Mouse (Mus musculus): Measurements from ENCODE around the gene Mkln1. TPM values are rescaled to one million over a fixed set of nuclear protein-coding genes. Genes with fewer than 3 reads are reported as not detected.

The Mkln1 gene
- polyA plus RNA-seq, 1 experiment from 2014 or later: 165 TPM

DNA sequence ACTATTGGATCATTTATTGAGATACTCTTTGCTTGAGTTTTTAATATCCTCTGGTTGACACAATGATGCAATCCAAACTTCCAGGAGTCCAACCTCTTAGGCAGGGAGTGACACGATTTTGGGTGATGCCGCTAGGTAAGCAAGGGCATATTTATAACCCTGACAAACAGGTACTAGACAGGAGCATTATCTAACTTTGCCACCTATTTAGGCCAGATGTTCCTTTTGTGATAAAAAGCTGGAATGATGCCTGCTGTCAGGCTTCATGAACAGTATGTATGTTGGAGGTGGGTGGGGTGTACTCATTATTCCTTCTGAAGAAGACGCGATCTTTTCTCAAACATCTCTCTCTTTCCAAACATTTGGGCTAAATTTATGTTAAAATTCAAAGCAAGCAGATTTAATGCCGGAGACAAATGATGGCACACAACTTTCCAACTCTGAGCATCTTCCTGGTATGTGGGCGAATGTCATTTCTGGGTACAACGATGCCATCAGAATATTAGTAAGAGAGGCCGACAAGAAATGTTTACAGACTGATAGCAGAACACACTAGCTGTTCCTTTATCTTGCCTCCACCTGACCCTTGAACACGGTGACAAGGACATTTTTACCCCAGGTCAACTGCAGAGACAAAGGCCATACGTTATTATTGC is 632 bp upstream of the Mkln1 start:
- CTCF ChIA-PET: interaction anchor here (0.8 to 1.1 kb wide), 2 partner anchors 201 to 273 kb away, joined by 3 read pairs; no protein-coding TSS in a partner anchor
- H3K27me3 ChIP-seq: no peaks in the 10 kb centered on the region
- POLR2A ChIA-PET: interaction anchor here (0.6 to 1.0 kb wide), 2 partner anchors 182 to 234 kb away, joined by 3 to 4 read pairs; no protein-coding TSS in a partner anchor
- ATAC-seq (no peak), DNase-seq (ENCODE audit: low read depth, low spot score) (no peak)
- in situ Hi-C loops (cut with MboI; ENCODE audit: low pct_unique_long_range_greater_than_20kb): no loop called here
- TF ChIP-seq CTCF (IDR thresholded peaks at IDR 0.05): no peak

- no peak for ATAC-seq
- POLR2A ChIA-PET: interaction anchor here (0.9 to 1.1 kb wide), 2 partner anchors 45 to 211 kb away, joined by 3 read pairs; no protein-coding TSS in a partner anchor
- no peak for TF ChIP-seq CTCF (IDR thresholded peaks at IDR 0.05)
These were observed 643 bp downstream of the Mkln1 start for GRCm38 (mm10) chr6:31399206-31399549.

GRCm38 (mm10) chr6:31399566-31399965 is 1.0 kb downstream of the Mkln1 start:
- CTCF ChIA-PET: interaction anchor here (1.3 to 1.8 kb wide), 2 partner anchors 9 to 10 kb away, joined by 3 to 7 read pairs; no protein-coding TSS in a partner anchor
- no peaks in the 10 kb centered on the region for H3K27me3 ChIP-seq
- POLR2A ChIA-PET: interaction anchor here (0.9 to 1.1 kb wide), 2 partner anchors 44 to 211 kb away, joined by 3 read pairs; no protein-coding TSS in a partner anchor
- no peak for TF ChIP-seq CTCF (IDR thresholded peaks at IDR 0.05)
- DNase-seq (ENCODE audit: low read depth, low spot score): no peak
- no peak for ATAC-seq
- in situ Hi-C loops (cut with MboI; ENCODE audit: low pct_unique_long_range_greater_than_20kb): no loop called here

More at GRCm38 (mm10) chr6:31399206-31399549, 643 bp downstream of the Mkln1 start:
- no peak for DNase-seq (ENCODE audit: low read depth, low spot score)
- no peaks in the 10 kb centered on the region for H3K27me3 ChIP-seq
- CTCF ChIA-PET: interaction anchor here (0.8 to 1.8 kb wide), 4 partner anchors 9 to 274 kb away, joined by 3 to 7 read pairs (median 3); no protein-coding TSS in a partner anchor
- in situ Hi-C loops (cut with MboI; ENCODE audit: low pct_unique_long_range_greater_than_20kb): no loop called here

DNA sequence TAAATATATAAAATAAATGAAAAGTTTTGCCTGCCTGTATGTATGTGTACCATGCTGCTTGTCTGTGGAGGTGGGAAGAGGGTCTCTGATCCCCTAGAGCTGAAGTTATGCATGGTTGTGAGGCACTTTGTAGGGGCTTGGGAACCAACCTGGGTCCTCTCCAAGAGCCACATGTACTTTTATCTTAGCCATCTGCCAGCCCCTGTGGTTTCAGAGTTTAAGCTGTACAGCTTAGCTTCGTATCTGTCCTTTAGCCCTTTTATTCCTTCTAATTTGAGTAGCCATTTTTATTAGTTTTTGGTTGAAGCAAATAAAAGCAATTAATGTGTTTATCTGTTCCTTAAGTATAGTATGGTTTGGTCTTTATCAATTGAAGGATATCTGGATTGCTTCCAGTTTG is 12.5 kb downstream of the Mkln1 start:
- in situ Hi-C loops (cut with MboI; ENCODE audit: low pct_unique_long_range_greater_than_20kb): no loop called here
- CTCF ChIA-PET: no interaction called here
- ATAC-seq (no peak), DNase-seq (ENCODE audit: low read depth, low spot score) (no peak)
- H3K27me3 ChIP-seq: no peaks in the 10 kb centered on the region
- no peak for TF ChIP-seq CTCF (IDR thresholded peaks at IDR 0.05)
- POLR2A ChIA-PET: no interaction called here

GRCm38 (mm10) chr6:31412487-31412886 is 14.0 kb downstream of the Mkln1 start:
- in situ Hi-C loops (cut with MboI; ENCODE audit: low pct_unique_long_range_greater_than_20kb): no loop called here
- ATAC-seq (no peak), DNase-seq (ENCODE audit: low read depth, low spot score) (no peak)
- POLR2A ChIA-PET: no interaction called here
- no peaks in the 10 kb centered on the region for H3K27me3 ChIP-seq
- peak; percentile 42 for TF ChIP-seq CTCF (IDR thresholded peaks at IDR 0.05)
- CTCF ChIA-PET: no interaction called here

GRCm38 (mm10) chr6:31413556-31413955 is 15.0 kb downstream of the Mkln1 start:
- ChIA-PET POLR2A (no interaction called here), CTCF (interaction anchor here (0.7 to 1.7 kb wide), 3 partner anchors 10 to 41 kb away, joined by 3 to 5 read pairs (median 3); no protein-coding TSS in a partner anchor)
- TF ChIP-seq CTCF (IDR thresholded peaks at IDR 0.05): no peak
- ATAC-seq (no peak), DNase-seq (ENCODE audit: low read depth, low spot score) (no peak)
- H3K27me3 ChIP-seq: no peaks in the 10 kb centered on the region
- in situ Hi-C loops (cut with MboI; ENCODE audit: low pct_unique_long_range_greater_than_20kb): no loop called here

GRCm38 (mm10) chr6:31414303-31414702 is 15.8 kb downstream of the Mkln1 start:
- no peak for TF ChIP-seq CTCF (IDR thresholded peaks at IDR 0.05)
- in situ Hi-C loops (cut with MboI; ENCODE audit: low pct_unique_long_range_greater_than_20kb): no loop called here
- ATAC-seq: no peak
- no peak for DNase-seq (ENCODE audit: low read depth, low spot score)
- POLR2A ChIA-PET: no interaction called here
- CTCF ChIA-PET: interaction anchor here (0.7 to 1.7 kb wide), 3 partner anchors 11 to 40 kb away, joined by 3 to 5 read pairs (median 3); no protein-coding TSS in a partner anchor
- no peaks in the 10 kb centered on the region for H3K27me3 ChIP-seq

DNA sequence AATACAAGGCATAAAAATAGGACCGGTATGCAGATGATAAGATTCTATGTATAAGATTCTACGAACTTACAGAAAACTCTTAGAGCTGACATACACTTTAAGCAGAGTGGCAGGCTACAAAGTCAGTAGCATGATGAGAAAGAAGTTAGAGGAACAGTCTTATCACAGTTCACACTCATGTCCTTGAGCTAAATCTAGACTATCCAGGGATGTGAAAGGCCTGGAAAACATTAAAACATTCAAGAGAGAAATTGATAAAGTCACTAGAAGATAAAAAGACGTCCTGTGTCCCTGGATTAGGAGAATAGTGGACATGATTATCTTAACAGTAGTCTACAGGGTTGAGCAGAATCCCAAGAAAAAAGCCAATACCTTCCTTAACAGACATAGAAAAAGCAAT is 26.9 kb downstream of the Mkln1 start:
- H3K27me3 ChIP-seq: no peaks in the 10 kb centered on the region
- in situ Hi-C loops (cut with MboI; ENCODE audit: low pct_unique_long_range_greater_than_20kb): no loop called here
- no peak for ATAC-seq
- ChIA-PET POLR2A (no interaction called here), CTCF (interaction anchor here (1.0 to 1.4 kb wide), 2 partner anchors 8 to 11 kb away, joined by 3 to 4 read pairs; no protein-coding TSS in a partner anchor)
- no peak for DNase-seq (ENCODE audit: low read depth, low spot score)
- TF ChIP-seq CTCF (IDR thresholded peaks at IDR 0.05): no peak

DNA sequence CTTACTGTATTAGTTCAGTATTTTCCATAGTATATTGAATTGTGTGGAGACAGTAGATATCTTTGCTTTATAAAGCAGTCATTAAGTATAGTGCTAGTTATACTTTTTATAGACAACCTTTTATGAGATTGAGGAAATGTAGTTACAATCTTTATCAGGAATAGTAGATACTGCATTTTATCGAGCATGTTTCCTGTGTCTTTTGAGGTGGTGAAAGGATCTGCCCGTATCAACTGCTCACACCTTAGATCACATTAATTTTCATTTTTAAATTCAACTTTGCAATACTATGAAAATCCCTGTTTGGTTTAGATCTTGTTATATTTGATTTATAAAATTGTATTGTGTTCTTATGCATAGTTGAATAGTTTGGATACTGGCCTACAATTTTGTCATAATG is 38.7 kb downstream of the Mkln1 start:
- ChIA-PET POLR2A (no interaction called here), CTCF (no interaction called here)
- DNase-seq (ENCODE audit: low read depth, low spot score) (no peak), ATAC-seq (no peak)
- H3K27me3 ChIP-seq: no peaks in the 10 kb centered on the region
- in situ Hi-C loops (cut with MboI; ENCODE audit: low pct_unique_long_range_greater_than_20kb): no loop called here
- no peak for TF ChIP-seq CTCF (IDR thresholded peaks at IDR 0.05)

DNA sequence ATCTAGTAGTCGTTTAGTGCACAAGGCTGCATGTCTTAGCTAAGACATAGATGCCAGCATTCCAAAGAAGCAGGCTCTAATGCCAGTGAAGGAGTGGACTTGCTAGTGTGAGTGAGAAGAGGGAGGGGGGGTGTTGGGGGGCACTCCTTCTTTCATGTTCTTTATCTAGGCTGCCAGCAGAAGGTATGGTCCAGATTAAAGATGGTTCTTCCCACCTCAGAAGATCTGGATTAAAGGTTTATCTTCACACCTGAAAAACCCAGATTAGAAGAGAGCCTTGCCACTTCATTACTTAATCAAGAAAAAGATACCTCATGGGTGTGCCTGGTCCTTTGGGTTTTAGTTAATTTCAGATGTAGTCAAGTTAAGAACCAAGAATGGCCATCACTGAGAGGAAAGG is 46.7 kb downstream of the Mkln1 start:
- ChIA-PET POLR2A (no interaction called here), CTCF (interaction anchor here (1.8 kb wide), 1 partner anchor 11 kb away, joined by 4 read pairs; no protein-coding TSS in a partner anchor)
- ATAC-seq: no peak

GRCm38 (mm10) chr6:31453735-31454134 is 55.2 kb downstream of the Mkln1 start:
- POLR2A ChIA-PET: no interaction called here
- peak; percentile 57 for TF ChIP-seq CTCF (IDR thresholded peaks at IDR 0.05)
- no peaks in the 10 kb centered on the region for H3K27me3 ChIP-seq
- CTCF ChIA-PET: interaction anchor here (0.6 to 1.7 kb wide), 3 partner anchors 10 to 239 kb away, joined by 3 to 5 read pairs (median 4); no protein-coding TSS in a partner anchor
- in situ Hi-C loops (cut with MboI; ENCODE audit: low pct_unique_long_range_greater_than_20kb): loop anchor here (5.0 kb wide), 1 partner anchor 261 kb away; no protein-coding TSS in a partner anchor
- no peak for DNase-seq (ENCODE audit: low read depth, low spot score)
- peak; percentile 41 for ATAC-seq

More for the DNA sequence above, 46.7 kb downstream of the Mkln1 start:
- in situ Hi-C loops (cut with MboI; ENCODE audit: low pct_unique_long_range_greater_than_20kb): no loop called here
- no peak for DNase-seq (ENCODE audit: low read depth, low spot score)
- H3K27me3 ChIP-seq: no peaks in the 10 kb centered on the region
- TF ChIP-seq CTCF (IDR thresholded peaks at IDR 0.05): no peak

Data from Patski (cell line).